Mouse (Mus musculus) liver, postnatal 0 days (tissue): ENCODE results near the gene Vav2. TPM values are rescaled to one million over a fixed set of nuclear protein-coding genes. Genes with fewer than 3 reads are reported as not detected.

Source experiments
- ATAC-seq: fragments of 200-750 bp; cut with Nextera tagmentation; 2 replicates; pipeline ENCODE4 v1.8.0; 2017; ENCODE audit warnings: mild to moderate bottlenecking, moderate library complexity
- DNase-seq: peaks from one replicate; pipeline ENCODE4 v3.0.0-alpha.2; 2016
- H3K27ac ChIP-seq: fragments of 300-500 bp; sonication (generic); 2 replicates; pipeline ENCODE4 v1.5.1; 2014; ENCODE audit warnings: antibody characterized with exemption, moderate library complexity, mild to moderate bottlenecking, low read depth
- H3K27me3 ChIP-seq: fragments of 300-500 bp; sonication (generic); 2 replicates; pipeline ENCODE4 v1.6.1; 2014; ENCODE audit warnings: low read length, control low read depth, mixed read lengths; ENCODE audit not compliant: insufficient read depth
- H3K36me3 ChIP-seq: fragments of 300-500 bp; sonication (generic); replicated peaks from 2 replicates; pipeline ENCODE4 v1.6.1; 2014; ENCODE audit warnings: mild to moderate bottlenecking, control low read depth, low read length, moderate library complexity, mixed read lengths; ENCODE audit not compliant: insufficient read depth
- H3K4me1 ChIP-seq: fragments of 300-500 bp; sonication (generic); 2 replicates; pipeline ENCODE4 v1.6.1; 2014; ENCODE audit warnings: antibody characterized with exemption, mild to moderate bottlenecking, control low read depth; ENCODE audit not compliant: insufficient read depth
- H3K4me2 ChIP-seq: fragments of 300-500 bp; sonication (generic); 2 replicates; pipeline ENCODE4 v1.6.1; 2014; ENCODE audit warnings: low read depth, mild to moderate bottlenecking, low read length, moderate library complexity, mixed read lengths
- H3K4me3 ChIP-seq: fragments of 300-500 bp; sonication (generic); 2 replicates; pipeline ENCODE4 v1.5.1; 2014; ENCODE audit warnings: low read depth, low read length
- H3K9ac ChIP-seq: fragments of 300-500 bp; sonication (generic); replicated peaks from 2 replicates; pipeline ENCODE4 v1.6.1; 2014; ENCODE audit warnings: mild to moderate bottlenecking, moderate library complexity
- H3K9me3 ChIP-seq: fragments of 300-500 bp; sonication (generic); 2 replicates; pipeline ENCODE4 v1.6.1; 2016; ENCODE audit warnings: mild to moderate bottlenecking, control low read depth, low read length, mixed read lengths
- CTCF ChIP-seq: sonication (generic); IDR thresholded peaks from 2 replicates; pipeline ENCODE4 v1.5.1; 2016; ENCODE audit warnings: antibody characterized with exemption, low read depth
- EP300 ChIP-seq: IDR thresholded peaks from 2 replicates; pipeline ENCODE4 v1.6.1; 2016; ENCODE audit warnings: antibody characterized with exemption, low read depth, mild to moderate bottlenecking
- WGBS: fragments of 180-500 bp; shearing (Covaris S2); extraction: QIAGEN DNeasy Blood & Tissue Kit; methylation state at CpG from one replicate; pipeline ENCODE4 v1.1.7; 2014; ENCODE audit not compliant: insufficient replicate concordance; 5-methylcytosine and 5-hydroxymethylcytosine counted together
- polyA plus RNA-seq: library from polyadenylated mRNA; unstranded; fragments of >200 nt; fragmentation: Nextera tagmentation; extraction: Ambion mirVana; gene quantifications from 2 replicates; pipeline ENCODE4 v1.2.1, GENCODE M21; 2015

Gene Vav2
- polyA plus RNA-seq, 1 experiment from 2014 or later = 6.3 TPM

GRCm38 (mm10) chr2:27413936-27414657, 12.7 kb downstream of the Vav2 start:
- no peak for TF ChIP-seq EP300
- TF ChIP-seq CTCF = no peak
- Histone ChIP-seq H3K9me3 (no peaks in the 10 kb centered on the region), H3K27me3 (no peaks in the 10 kb centered on the region), H3K9ac (0 out of 2 replicates have a peak overlapping the region, but pooled peaks have one; percentile 16), H3K4me3 (no peak overlapping the region), H3K4me1 (peaks cover 79% of the 10 kb centered on the region), H3K4me2 (0 out of 2 replicates have a peak overlapping the region, but pooled peaks have one; percentile 3), H3K27ac (0 out of 2 replicates have a peak overlapping the region, but pooled peaks have one; percentile 55), H3K36me3 (no peaks in the 10 kb centered on the region)
- 43% methylated on average over 16 of the region's 16 CpGs for WGBS
- ATAC-seq (no peak), DNase-seq (no peak)

DNA sequence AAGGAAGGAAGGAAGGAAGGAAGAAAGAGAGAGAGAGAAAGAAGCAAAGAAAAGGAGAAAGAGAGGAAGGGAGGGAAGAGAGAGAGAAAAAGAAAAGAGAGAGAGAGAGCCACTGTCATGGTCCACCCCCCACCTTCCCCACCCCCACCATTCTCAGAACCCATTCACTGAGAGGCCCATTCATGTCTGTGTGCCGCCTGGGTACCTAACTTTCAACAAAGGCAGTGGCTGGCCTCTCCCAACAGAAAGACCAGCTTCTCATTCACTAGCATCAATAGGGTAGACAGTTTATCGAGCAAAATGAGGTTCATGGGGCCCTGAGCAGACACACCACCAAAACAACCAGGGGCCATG, 13.3 kb downstream of the Vav2 start:
- TF ChIP-seq EP300 = no peak
- DNase-seq (no peak), ATAC-seq (no peak)
- Histone ChIP-seq H3K36me3 (no peaks in the 10 kb centered on the region), H3K27ac (no peak overlapping the region), H3K4me1 (peaks cover 74% of the 10 kb centered on the region), H3K4me2 (no peak overlapping the region), H3K4me3 (no peak overlapping the region), H3K9me3 (no peaks in the 10 kb centered on the region), H3K27me3 (no peaks in the 10 kb centered on the region), H3K9ac (no peak overlapping the region)
- WGBS = 49% methylated on average over 2 of the region's 2 CpGs

- WGBS = 31% methylated on average over 7 of the region's 7 CpGs
- Histone ChIP-seq H3K27me3 (no peaks in the 10 kb centered on the region), H3K4me2 (peak overlapping the region; percentile 70), H3K4me1 (peaks cover 73% of the 10 kb centered on the region), H3K9me3 (no peaks in the 10 kb centered on the region), H3K4me3 (no peak overlapping the region), H3K36me3 (no peaks in the 10 kb centered on the region), H3K27ac (peak overlapping the region; percentile 87), H3K9ac (peak overlapping the region; percentile 12; the same call in 1 of the 2 replicates)
- no peak for ATAC-seq
- no peak for DNase-seq
- no peak for TF ChIP-seq CTCF
- TF ChIP-seq EP300 = no peak
These were observed 14.5 kb downstream of the Vav2 start for GRCm38 (mm10) chr2:27412245-27412800.

DNA sequence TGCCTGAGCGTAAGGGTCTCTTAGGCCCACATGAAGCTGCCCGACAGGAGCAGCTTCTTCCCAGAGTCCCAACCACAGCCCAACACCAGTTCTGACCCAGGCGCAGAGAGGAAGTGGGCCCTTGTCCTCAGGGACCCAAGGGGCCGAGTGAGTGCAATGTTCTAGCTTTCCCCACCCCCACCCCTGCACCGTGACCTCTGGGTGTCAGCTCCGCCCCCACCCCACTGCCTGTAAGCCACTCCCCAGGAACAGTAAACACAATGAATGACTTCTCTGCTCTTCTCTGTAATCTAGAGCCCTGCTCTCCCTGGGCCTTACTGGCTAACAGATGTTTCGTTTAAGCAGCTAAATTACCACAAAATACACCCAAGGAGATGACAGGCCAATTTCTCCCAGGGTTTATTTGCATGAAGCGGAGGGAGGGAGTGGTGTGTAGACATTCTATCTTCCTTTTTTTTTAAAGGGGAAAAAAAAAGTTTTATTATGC, 15.1 kb downstream of the Vav2 start:
- Histone ChIP-seq H3K9ac (peak overlapping the region; percentile 48; the same call in 1 of the 2 replicates), H3K27ac (peak overlapping the region; percentile 87), H3K9me3 (no peaks in the 10 kb centered on the region), H3K4me2 (peak overlapping the region; percentile 70), H3K27me3 (no peaks in the 10 kb centered on the region), H3K4me3 (peak overlapping the region; percentile 13; the same call in 1 of the 2 replicates), H3K4me1 (peaks cover 75% of the 10 kb centered on the region), H3K36me3 (no peaks in the 10 kb centered on the region)
- ATAC-seq (peak; percentile 86), DNase-seq (peak; percentile 81)
- TF ChIP-seq EP300 = no peak
- no peak for TF ChIP-seq CTCF
- 15% methylated on average over 8 of the region's 8 CpGs for WGBS

- Histone ChIP-seq H3K9ac (no peak overlapping the region), H3K4me1 (peaks cover 73% of the 10 kb centered on the region), H3K9me3 (no peaks in the 10 kb centered on the region), H3K4me3 (no peak overlapping the region), H3K4me2 (peak overlapping the region; percentile 70), H3K36me3 (no peaks in the 10 kb centered on the region), H3K27ac (peak overlapping the region; percentile 87), H3K27me3 (no peaks in the 10 kb centered on the region)
- WGBS = 62% methylated on average over 6 of the region's 6 CpGs
- TF ChIP-seq CTCF (no peak), EP300 (no peak)
- peak; percentile 63 for ATAC-seq
- DNase-seq = no peak
These were observed 16.2 kb downstream of the Vav2 start for GRCm38 (mm10) chr2:27410518-27411140.

DNA sequence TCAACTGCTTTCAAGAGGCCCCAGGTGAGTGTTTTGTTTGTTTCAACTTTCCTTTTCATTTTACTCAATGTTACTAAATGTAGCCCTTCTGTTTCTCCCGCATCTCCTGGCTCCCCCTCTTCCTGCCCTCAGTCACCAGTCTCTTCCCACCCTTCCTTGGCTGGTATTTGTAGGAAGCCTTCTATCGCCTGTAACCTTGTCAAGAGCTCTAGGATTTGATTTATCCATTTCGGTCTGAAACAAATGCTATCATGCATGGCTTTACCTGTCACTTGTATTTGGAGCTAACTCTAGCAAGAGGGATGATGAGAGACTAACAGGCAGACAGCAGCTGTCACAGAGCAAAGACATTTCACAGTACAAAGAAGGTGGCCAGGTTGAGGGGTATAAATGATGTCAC, 18.6 kb downstream of the Vav2 start:
- 60% methylated on average over 3 of the region's 3 CpGs for WGBS
- H3K9me3 ChIP-seq = no peaks in the 10 kb centered on the region
- no peak overlapping the region for H3K27ac ChIP-seq
- DNase-seq = no peak
- no peaks in the 10 kb centered on the region for H3K27me3 ChIP-seq
- H3K9ac ChIP-seq = no peak overlapping the region
- no peak overlapping the region for H3K4me2 ChIP-seq
- no peak for ATAC-seq
- H3K36me3 ChIP-seq = no peaks in the 10 kb centered on the region
- no peak overlapping the region for H3K4me3 ChIP-seq
- H3K4me1 ChIP-seq = peaks cover 72% of the 10 kb centered on the region
- no peak for TF ChIP-seq CTCF
- TF ChIP-seq EP300 = no peak
